Mouse (Mus musculus) C2C12 (cell line): Measurements from ENCODE around the gene Desi1.

ENCODE experiments used
- CTCF ChIP-seq: IDR thresholded peaks from one replicate; pipeline ENCODE4 v1.5.1; 2011; ENCODE audit not compliant: control insufficient read depth, insufficient read depth, insufficient read length
- MAX ChIP-seq: IDR thresholded peaks from one replicate; pipeline ENCODE4 v1.6.1; 2011; ENCODE audit warnings: mild to moderate bottlenecking, control low read depth
- USF1 ChIP-seq: IDR thresholded peaks from one replicate; pipeline ENCODE4 v1.6.1; 2011; ENCODE audit warnings: low read depth, mild to moderate bottlenecking, control low read depth, moderate library complexity

- peak; percentile 47 for TF ChIP-seq CTCF
- TF ChIP-seq MAX: no peak
- no peak for TF ChIP-seq USF1
Measured at GRCm38 (mm10) chr15:82065511-82065910, 31.8 kb upstream of the Desi1 start.
